Mouse (Mus musculus) left cerebral cortex, adult 9 months (tissue): Measurements from ENCODE around the gene Msi2.

Experiments
- DNase-seq, 2 experiments: peaks; one replicate each; pipeline ENCODE4 v3.0.0; 2022; ENCODE audit warnings: low spot score in 2 of 2

Msi2 gene

GRCm38 (mm10) chr11:88365914-88366540 is 352.3 kb downstream of the Msi2 start:
- no peak for DNase-seq

GRCm38 (mm10) chr11:88364231-88364630 is 354.1 kb downstream of the Msi2 start:
- DNase-seq, result no peak

GRCm38 (mm10) chr11:88363481-88363880 is 354.8 kb downstream of the Msi2 start:
- no peak for DNase-seq

GRCm38 (mm10) chr11:88359736-88360135 is 358.6 kb downstream of the Msi2 start:
- no peak for DNase-seq

GRCm38 (mm10) chr11:88357325-88357724 is 361.0 kb downstream of the Msi2 start:
- no peak for DNase-seq

- peak; percentile 73 to 79 for DNase-seq
These were observed 361.6 kb downstream of the Msi2 start for GRCm38 (mm10) chr11:88356598-88357290.

GRCm38 (mm10) chr11:88356016-88356415 is 362.3 kb downstream of the Msi2 start:
- no peak for DNase-seq

GRCm38 (mm10) chr11:88354771-88355170 is 363.5 kb downstream of the Msi2 start:
- DNase-seq, result no peak

- DNase-seq, result no peak
These were observed 366.4 kb downstream of the Msi2 start for GRCm38 (mm10) chr11:88351722-88352473.

- no peak for DNase-seq
These were observed 369.6 kb downstream of the Msi2 start for GRCm38 (mm10) chr11:88348690-88349089.

GRCm38 (mm10) chr11:88348056-88348455 is 370.3 kb downstream of the Msi2 start:
- no peak for DNase-seq

- no peak for DNase-seq
These were observed 372.2 kb downstream of the Msi2 start for GRCm38 (mm10) chr11:88346066-88346465.

- DNase-seq, result no peak
These were observed 380.4 kb downstream of the Msi2 start for GRCm38 (mm10) chr11:88337926-88338325.

- no peak for DNase-seq
These were observed 383.4 kb downstream of the Msi2 start for GRCm38 (mm10) chr11:88334893-88335292.

- no peak for DNase-seq
These were observed 385.9 kb downstream of the Msi2 start for GRCm38 (mm10) chr11:88332309-88332934.

GRCm38 (mm10) chr11:88331722-88332121 is 386.6 kb downstream of the Msi2 start:
- no peak for DNase-seq

- DNase-seq, result no peak
These were observed 387.5 kb downstream of the Msi2 start for GRCm38 (mm10) chr11:88330799-88331198.

GRCm38 (mm10) chr11:88328813-88329595 is 389.3 kb downstream of the Msi2 start:
- no peak for DNase-seq

GRCm38 (mm10) chr11:88327016-88327415 is 391.3 kb downstream of the Msi2 start:
- DNase-seq, result no peak

- no peak for DNase-seq
These were observed 399.5 kb downstream of the Msi2 start for GRCm38 (mm10) chr11:88318850-88319249.

- no peak for DNase-seq
These were observed 402.9 kb downstream of the Msi2 start for GRCm38 (mm10) chr11:88315393-88315792.
